Mouse (Mus musculus): Measurements from ENCODE around the gene Rnls.

GRCm38 (mm10) chr19:33296338-33296737, 95.8 kb downstream of the Rnls start:
- TF ChIP-seq CTCF (IDR thresholded peaks at IDR 0.05) = no peak
- TF ChIP-seq POLR2A (IDR thresholded peaks at IDR 0.05; ENCODE audit: insufficient read depth, low read depth, low read length) = no peak
- TF ChIP-seq EP300 (IDR thresholded peaks at IDR 0.05; ENCODE audit: insufficient read depth, low read depth, low read length) = no peak

Measured in heart, adult 2 months (tissue).